ENCODE assay signal across 14 mouse cellular contexts in genomic region chr11:102305359-102305758, GRCm38 (mm10). TPM values are rescaled to one million over a fixed set of nuclear protein-coding genes. Genes with fewer than 3 reads are reported as not detected.
"Had no signal": no experiment of that assay in that cellular context is flagged by ENCODE, and none has a peak within 500 bp of the region (broad histone marks: within the 10 kb centered on the region; RNA-seq: fewer than 3 reads in every experiment).

No protein-coding gene starts in this region.

- H3K27me3 ChIP-seq: liver, embryonic 13.5 days; midbrain, embryonic 12.5 days; midbrain, embryonic 15.5 days had no signal

- DNase-seq: kidney, postnatal 25 days; layer of hippocampus, postnatal 36 days; liver, embryonic 13.5 days; lung, adult 2 months; lung, postnatal 14 days; lung, postnatal 4 days; thymus, postnatal 36 days had no signal

- H3K4me3 ChIP-seq: left cerebral cortex, adult 2 months; liver, embryonic 13.5 days; midbrain, embryonic 12.5 days; midbrain, embryonic 15.5 days had no signal

- H3K27ac ChIP-seq: kidney, postnatal 0 days; left cerebral cortex, adult 2 months; liver, embryonic 13.5 days; midbrain, embryonic 12.5 days; midbrain, embryonic 15.5 days had no signal

RNA-seq across cellular contexts. Expression of gene Asb16, which starts 36.8 kb away (rescaled TPM):
- total RNA-seq: monocyte, adult 5-6 weeks had no signal
- polyA plus RNA-seq: kidney, postnatal 0 days; midbrain, embryonic 12.5 days; neural tube, embryonic 11.5 days had no signal

RNA-seq across cellular contexts. Expression of gene BC030867, which starts 56.7 kb away (rescaled TPM):
- total RNA-seq: liver, adult 2 months; monocyte, adult 5-6 weeks had no signal
